In genomic region chr1:136625019-136625895, GRCm38 (mm10) we compare ENCODE assay signal across 8 mouse cellular contexts. TPM values are rescaled to one million over a fixed set of nuclear protein-coding genes. Genes with fewer than 3 reads are reported as not detected.
A peak's percentile ranks its signal among the peaks of the same experiment; 100 is the strongest.
DNase-seq lines count a peak whose midpoint lies in the region; ATAC-seq and TF ChIP-seq lines count a peak whose summit lies in the region.

No protein-coding gene starts in this region.

- H3K9me3 ChIP-seq in embryonic facial prominence, embryonic 11.5 days (replicated peaks; ENCODE audit: control insufficient read depth, low read length): no peaks in the 10 kb centered on the region
- no peaks in the 10 kb centered on the region for H3K9me3 ChIP-seq in limb, embryonic 14.5 days (ENCODE audit: control insufficient read depth, low read length)
- no peaks in the 10 kb centered on the region for H3K9me3 ChIP-seq in midbrain, embryonic 14.5 days (ENCODE audit: control insufficient read depth, low read length)
- no peaks in the 10 kb centered on the region for H3K9me3 ChIP-seq in stomach, embryonic 14.5 days (ENCODE audit: control insufficient read depth, low read depth, low read length)

- TF ChIP-seq POLR2A in limb, embryonic 14.5 days (IDR thresholded peaks at IDR 0.05; ENCODE audit: borderline replicate concordance, extremely low read depth, insufficient read depth, insufficient read length): no peak

- peak; percentile 67 for ATAC-seq in embryonic facial prominence, embryonic 11.5 days (replicated peaks; ENCODE audit: insufficient number of reproducible peaks, low FRiP score, low TSS enrichment, low read depth)
- peak; percentile 62 for ATAC-seq in limb, embryonic 14.5 days (ENCODE audit: low FRiP score, low read depth)
- ATAC-seq in midbrain, embryonic 14.5 days (ENCODE audit: low FRiP score, low TSS enrichment): peak; percentile 77
- peak; percentile 40 for ATAC-seq in stomach, embryonic 14.5 days (ENCODE audit: insufficient number of reproducible peaks, insufficient read depth, low FRiP score, low read depth)

- peak overlapping the region; percentile 70 for H3K27ac ChIP-seq in embryonic facial prominence, embryonic 11.5 days (replicated peaks; ENCODE audit: low read depth, low read length)
- peak overlapping the region; percentile 94 for H3K27ac ChIP-seq in limb, embryonic 14.5 days (replicated peaks; ENCODE audit: low read depth, low read length)
- H3K27ac ChIP-seq in midbrain, embryonic 14.5 days (replicated peaks; ENCODE audit: low read depth, low read length): peak overlapping the region; percentile 96
- peak overlapping the region; percentile 87 for H3K27ac ChIP-seq in stomach, embryonic 14.5 days (ENCODE audit: low read length)

- H3K9ac ChIP-seq in embryonic facial prominence, embryonic 11.5 days (replicated peaks; ENCODE audit: low read length): peak overlapping the region; percentile 97
- H3K9ac ChIP-seq in limb, embryonic 14.5 days (ENCODE audit: low read depth, low read length, severe bottlenecking): peak overlapping the region; percentile 93
- H3K9ac ChIP-seq in midbrain, embryonic 14.5 days (replicated peaks; ENCODE audit: low read length): peak overlapping the region; percentile 94
- peak overlapping the region; percentile 88 for H3K9ac ChIP-seq in stomach, embryonic 14.5 days (replicated peaks; ENCODE audit: low read depth, low read length)

- H3K4me3 ChIP-seq in embryonic facial prominence, embryonic 11.5 days (ENCODE audit: low read depth, low read length): peak overlapping the region; percentile 85
- peak overlapping the region; percentile 95 for H3K4me3 ChIP-seq in limb, embryonic 14.5 days (replicated peaks; ENCODE audit: low read length)
- peak overlapping the region; percentile 90 for H3K4me3 ChIP-seq in midbrain, embryonic 14.5 days (replicated peaks; ENCODE audit: low read depth, low read length)
- peak overlapping the region; percentile 83 for H3K4me3 ChIP-seq in stomach, embryonic 14.5 days (ENCODE audit: low read depth, low read length)

- 2% methylated on average over 51 of the region's 92 CpGs for WGBS in embryonic facial prominence, embryonic 11.5 days
- WGBS in limb, embryonic 14.5 days: 2% methylated on average over 43 of the region's 92 CpGs
- 3% methylated on average over 70 of the region's 92 CpGs for WGBS in midbrain, embryonic 14.5 days
- WGBS in stomach, embryonic 14.5 days: 2% methylated on average over 72 of the region's 92 CpGs

- no peaks in the 10 kb centered on the region for H3K27me3 ChIP-seq in embryonic facial prominence, embryonic 11.5 days (ENCODE audit: control insufficient read depth, insufficient read depth, low read length)
- H3K27me3 ChIP-seq in limb, embryonic 14.5 days (ENCODE audit: control insufficient read depth, insufficient read depth, low read length): no peaks in the 10 kb centered on the region
- H3K27me3 ChIP-seq in midbrain, embryonic 14.5 days (ENCODE audit: control insufficient read depth, insufficient read depth, low read length): no peaks in the 10 kb centered on the region
- no peaks in the 10 kb centered on the region for H3K27me3 ChIP-seq in stomach, embryonic 14.5 days (ENCODE audit: control insufficient read depth, insufficient read depth, low read length)

- H3K4me1 ChIP-seq in embryonic facial prominence, embryonic 11.5 days (ENCODE audit: control insufficient read depth, insufficient read depth, low read length): no peaks in the 10 kb centered on the region; the same call in 1 of the 2 replicates
- H3K4me1 ChIP-seq in limb, embryonic 14.5 days (ENCODE audit: control insufficient read depth, insufficient read depth, low read length): peaks cover 22% of the 10 kb centered on the region
- peaks cover 31% of the 10 kb centered on the region for H3K4me1 ChIP-seq in midbrain, embryonic 14.5 days (ENCODE audit: control insufficient read depth, insufficient read depth, low read length)
- peaks cover 25% of the 10 kb centered on the region for H3K4me1 ChIP-seq in stomach, embryonic 14.5 days (ENCODE audit: control insufficient read depth, insufficient read depth, low read length)

- peaks cover 13% of the 10 kb centered on the region; the same call in 1 of the 2 replicates for H3K36me3 ChIP-seq in embryonic facial prominence, embryonic 11.5 days (replicated peaks; ENCODE audit: control insufficient read depth, insufficient read depth, low read depth, low read length)
- peaks cover 26% of the 10 kb centered on the region for H3K36me3 ChIP-seq in limb, embryonic 14.5 days (ENCODE audit: control insufficient read depth, insufficient read depth, low read length)
- H3K36me3 ChIP-seq in midbrain, embryonic 14.5 days (ENCODE audit: control insufficient read depth, insufficient read depth, low read length): peaks cover 23% of the 10 kb centered on the region
- H3K36me3 ChIP-seq in stomach, embryonic 14.5 days (ENCODE audit: control insufficient read depth, insufficient read depth, low read length): peaks cover 17% of the 10 kb centered on the region

- H3K4me2 ChIP-seq in embryonic facial prominence, embryonic 11.5 days (ENCODE audit: low read depth, low read length): peak overlapping the region; percentile 82
- peak overlapping the region; percentile 73 for H3K4me2 ChIP-seq in limb, embryonic 14.5 days (replicated peaks; ENCODE audit: low read depth, low read length, severe bottlenecking)
- H3K4me2 ChIP-seq in midbrain, embryonic 14.5 days (ENCODE audit: low read length): peak overlapping the region; percentile 86
- H3K4me2 ChIP-seq in stomach, embryonic 14.5 days (replicated peaks; ENCODE audit: low read depth, low read length): peak overlapping the region; percentile 89

- peak; percentile 55 for DNase-seq in 3134 (ENCODE audit: extremely low read depth, insufficient read length, low spot score)
- DNase-seq in adrenal gland, postnatal 14 days: peak; percentile 72
- DNase-seq in embryonic facial prominence, embryonic 11.5 days (ENCODE audit: low spot score): peak; percentile 34
- DNase-seq in heart, adult 11 months: peak; percentile 95
- peak; percentile 60 for DNase-seq in kidney, adult 18-20 months
- DNase-seq in limb, embryonic 14.5 days (ENCODE audit: low spot score): peak; percentile 12
- DNase-seq in midbrain, embryonic 14.5 days: peak; percentile 67

RNA-seq across cellular contexts. Expression of gene Zfp281, which starts 0.6 kb away (rescaled TPM):
- total RNA-seq in adrenal gland, postnatal 14 days (2021): 16.3 and 16.9 TPM in 2 replicates
- polyA plus RNA-seq in embryonic facial prominence, embryonic 11.5 days (2014; fragmentation: Nextera tagmentation; extraction: Ambion mirVana): 41.2 and 42.3 TPM in 2 replicates
- 10.4 and 11.0 TPM in 2 replicates for polyA plus RNA-seq in limb, embryonic 14.5 days (2012; rRNA removed)
- 21.7 and 27.2 TPM in 2 replicates for polyA plus RNA-seq in limb, embryonic 14.5 days (2014; fragmentation: Nextera tagmentation; extraction: Ambion mirVana)
- 26.6 and 34.7 TPM in 2 replicates for polyA plus RNA-seq in midbrain, embryonic 14.5 days (2014; fragmentation: Nextera tagmentation; extraction: Ambion mirVana)
- 20.7 and 22.0 TPM in 2 replicates for polyA plus RNA-seq in stomach, embryonic 14.5 days (2014; fragmentation: Nextera tagmentation; extraction: Ambion mirVana)

Comparison
In these comparisons a context has a peak if more than half of its experiments do, and no peak if none do; other contexts are left out.
1. Peak in every context shown above with its lines: DNase-seq, ATAC-seq, H3K4me3 ChIP-seq and H3K27ac ChIP-seq.
2. DNase-seq: peak in every context shown above with its lines; median percentile 95 in heart, adult 11 months; 72 in adrenal gland, postnatal 14 days; 67 in midbrain, embryonic 14.5 days; 60 in kidney, adult 18-20 months; 55 in 3134; 34 in embryonic facial prominence, embryonic 11.5 days; 12 in limb, embryonic 14.5 days.